Mouse (Mus musculus) ovary, adult 2 months (tissue): ENCODE data around the gene Samd3. TPM values are rescaled to one million over a fixed set of nuclear protein-coding genes. Genes with fewer than 3 reads are reported as not detected.

Experiments used
- polyA plus RNA-seq: library from polyadenylated mRNA; depleted of rRNA; stranded (reverse); fragments of >200 nt; gene quantifications from 2 replicates; pipeline ENCODE4 v1.2.3, GENCODE M21; 2012; rRNA removed

The Samd3 gene
- 0.13 TPM in 1 of 2 replicates, not detected in the other for polyA plus RNA-seq

DNA sequence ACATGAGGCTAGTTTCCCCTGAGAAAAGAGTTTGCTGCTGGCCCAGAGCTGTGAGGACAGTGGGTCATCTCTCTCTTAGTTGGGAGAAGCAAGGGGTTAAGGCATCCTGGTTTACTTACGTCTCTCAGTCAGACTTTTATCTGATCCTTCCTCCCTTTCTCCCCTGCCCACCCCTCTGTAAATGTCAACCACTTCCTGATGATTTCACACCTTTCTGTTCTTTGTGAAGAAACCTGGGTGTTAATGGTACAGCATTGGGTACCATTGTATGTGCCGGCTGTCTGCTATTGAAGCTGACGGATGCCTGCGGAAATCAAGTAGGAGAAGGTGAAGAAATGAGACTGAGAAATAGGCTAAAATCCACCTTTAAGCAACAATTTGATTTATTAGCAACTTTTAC is at the start of gene Samd3:
Gene Samd3, plus strand, starts transcription at position 220 of the 400 bp plus-strand sequence.

Other genes starting within 250 kb of the Samd3 start
- gene Gm9767, start 151.5 kb upstream of the Samd3 start, polyA plus RNA-seq = 0.17 TPM in 1 of 2 replicates, not detected in the other
- 5.3 and 8.7 TPM in 2 replicates for gene Tmem200a, start 150.7 kb upstream of the Samd3 start, polyA plus RNA-seq
- 8.5 and 10.9 TPM in 2 replicates for gene L3mbtl3, start 146.3 kb downstream of the Samd3 start, polyA plus RNA-seq